Mouse (Mus musculus): ENCODE data around the gene Wasf3.
A peak's percentile ranks its signal among the peaks of the same experiment; 100 is the strongest.

Wasf3 gene

DNA sequence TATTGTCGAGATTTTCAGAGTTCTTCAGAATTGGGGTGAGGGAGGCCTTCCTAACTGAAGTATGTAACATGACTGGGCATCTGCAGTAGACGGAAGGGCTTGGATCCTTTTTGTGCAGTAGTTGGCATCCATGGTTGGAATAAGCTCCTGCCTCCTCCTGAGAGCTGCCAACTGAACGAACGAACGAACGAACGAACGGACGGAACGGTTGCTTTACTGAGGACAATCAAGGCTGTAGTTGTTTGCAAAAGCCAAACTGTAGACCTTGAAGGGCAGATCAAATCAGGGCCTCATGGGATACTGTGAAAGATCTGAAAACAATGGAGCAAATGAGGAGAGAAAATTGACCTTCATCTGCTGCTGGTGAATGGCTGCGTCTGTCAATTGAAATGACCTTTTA, 17.5 kb downstream of the Wasf3 start:
- DNase-seq = no peak

DNA sequence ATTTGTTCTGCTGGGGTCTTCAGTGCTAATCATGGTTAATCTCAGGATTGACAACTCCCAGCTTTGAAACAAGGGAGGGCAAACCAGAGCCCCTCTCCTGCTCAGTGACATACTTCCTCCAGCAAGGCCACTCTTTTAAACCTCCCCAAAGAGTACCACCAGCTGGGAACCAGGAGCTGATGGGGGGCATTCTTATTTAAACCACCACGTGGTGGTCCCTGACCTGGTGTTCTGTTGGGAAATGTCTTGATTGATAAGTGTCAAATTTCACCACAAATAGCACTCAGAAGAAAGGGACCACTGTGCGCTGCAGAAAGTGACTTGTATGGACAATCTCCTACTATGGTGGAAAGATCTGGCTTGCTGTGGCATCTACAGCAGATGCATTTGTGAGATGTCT, 19.1 kb downstream of the Wasf3 start:
- DNase-seq = no peak

DNA sequence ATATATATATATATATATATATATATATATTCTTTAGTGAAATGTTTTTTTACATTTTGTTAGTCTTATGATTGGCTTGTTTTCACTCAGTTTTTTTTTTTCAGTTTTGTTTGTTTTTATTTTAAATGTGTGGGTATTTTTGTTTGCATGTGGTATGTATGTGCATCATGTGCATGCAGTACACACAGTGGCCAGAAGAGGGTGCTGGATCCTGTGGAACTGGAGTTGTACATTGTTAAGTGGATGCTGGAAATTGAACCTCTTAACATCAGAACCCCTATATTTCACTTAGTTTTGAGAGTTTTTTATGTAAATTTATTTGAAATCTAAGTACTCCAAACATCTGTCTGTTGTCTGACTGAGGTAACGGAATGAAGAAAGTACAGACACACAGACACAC, 21.3 kb downstream of the Wasf3 start:
- no peak for DNase-seq

DNA sequence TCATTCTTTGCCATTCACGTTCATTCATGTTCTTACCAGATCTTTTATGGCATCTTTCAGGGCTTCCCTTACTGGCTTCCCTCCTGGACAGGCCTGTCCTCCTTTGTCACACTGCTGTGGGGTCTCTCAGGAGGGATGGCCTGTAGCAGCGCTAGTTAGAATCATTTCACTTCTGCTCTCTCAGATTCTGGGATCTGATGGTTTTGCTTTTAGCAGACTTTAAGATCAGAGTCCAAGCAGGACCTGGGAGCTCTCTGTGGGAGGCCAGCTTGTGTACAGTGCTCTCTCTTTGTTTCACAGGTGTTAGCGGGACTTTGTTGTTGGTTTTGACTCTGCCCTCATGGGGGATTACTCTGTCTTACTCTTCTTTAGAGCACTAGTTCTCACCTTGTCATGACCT, 23.0 kb downstream of the Wasf3 start:
- DNase-seq = no peak

DNA sequence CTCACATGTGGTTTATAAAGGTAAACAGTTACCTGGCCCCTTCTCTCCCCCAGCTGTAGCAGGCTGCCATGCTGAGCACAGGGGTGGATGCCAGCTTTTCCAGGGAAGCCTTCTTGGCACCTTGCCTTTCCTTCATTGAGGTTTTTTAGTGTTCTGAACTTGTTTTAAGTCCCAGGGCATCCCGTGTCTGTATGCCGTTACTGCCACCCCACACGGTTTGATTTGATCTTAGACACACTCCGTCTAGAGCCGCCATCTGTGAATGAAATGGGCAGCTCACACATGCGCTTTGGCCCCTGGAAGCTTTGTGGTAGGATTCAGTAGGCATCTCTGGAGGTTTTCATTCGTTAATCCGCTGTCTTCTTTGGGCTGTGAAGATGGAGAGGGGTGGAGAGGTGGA, 23.8 kb downstream of the Wasf3 start:
- no peak for DNase-seq

DNA sequence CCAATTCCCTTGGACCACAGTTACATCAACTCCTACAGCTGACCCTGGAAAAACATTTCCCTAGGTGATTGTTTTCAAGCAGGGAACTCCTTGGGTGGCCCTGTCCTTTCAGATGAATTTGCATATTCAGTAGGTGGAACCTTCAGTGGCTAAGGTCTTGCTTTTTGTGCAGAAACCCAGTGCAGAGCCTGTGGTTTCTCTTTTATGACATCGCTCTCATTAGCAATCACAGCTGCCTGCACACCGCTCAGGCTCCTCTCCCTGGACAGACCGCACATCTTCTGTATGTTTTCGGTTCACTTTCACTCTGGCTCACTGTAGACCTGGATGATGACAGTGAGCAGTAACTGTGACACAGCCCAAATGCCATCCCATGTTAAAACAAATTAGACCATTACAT, 26.0 kb downstream of the Wasf3 start:
- DNase-seq = no peak

- DNase-seq = no peak
Observed at GRCm38 (mm10) chr5:146412743-146413430, 28.1 kb downstream of the Wasf3 start.

GRCm38 (mm10) chr5:146414611-146415010, 29.8 kb downstream of the Wasf3 start:
- no peak for DNase-seq

DNA sequence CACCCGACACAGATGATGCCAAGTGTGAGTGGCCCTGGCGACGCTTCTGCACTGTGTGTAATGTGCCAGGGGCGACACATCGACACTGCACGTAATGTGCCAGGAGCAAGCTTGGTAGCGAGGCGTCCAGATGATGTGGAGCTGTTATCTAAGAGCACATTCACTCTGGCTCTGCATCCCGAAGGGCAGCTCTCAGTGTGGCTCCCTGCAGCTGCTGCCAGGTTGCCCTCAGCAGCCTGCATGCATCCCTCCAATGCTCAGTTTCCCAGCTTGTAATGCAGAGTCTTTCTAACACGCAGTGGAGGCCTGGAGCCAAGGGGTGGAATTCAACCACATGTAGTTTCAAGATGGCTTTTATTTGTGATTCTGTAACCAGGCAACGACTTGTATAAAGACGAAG, 30.4 kb downstream of the Wasf3 start:
- no peak for DNase-seq

DNA sequence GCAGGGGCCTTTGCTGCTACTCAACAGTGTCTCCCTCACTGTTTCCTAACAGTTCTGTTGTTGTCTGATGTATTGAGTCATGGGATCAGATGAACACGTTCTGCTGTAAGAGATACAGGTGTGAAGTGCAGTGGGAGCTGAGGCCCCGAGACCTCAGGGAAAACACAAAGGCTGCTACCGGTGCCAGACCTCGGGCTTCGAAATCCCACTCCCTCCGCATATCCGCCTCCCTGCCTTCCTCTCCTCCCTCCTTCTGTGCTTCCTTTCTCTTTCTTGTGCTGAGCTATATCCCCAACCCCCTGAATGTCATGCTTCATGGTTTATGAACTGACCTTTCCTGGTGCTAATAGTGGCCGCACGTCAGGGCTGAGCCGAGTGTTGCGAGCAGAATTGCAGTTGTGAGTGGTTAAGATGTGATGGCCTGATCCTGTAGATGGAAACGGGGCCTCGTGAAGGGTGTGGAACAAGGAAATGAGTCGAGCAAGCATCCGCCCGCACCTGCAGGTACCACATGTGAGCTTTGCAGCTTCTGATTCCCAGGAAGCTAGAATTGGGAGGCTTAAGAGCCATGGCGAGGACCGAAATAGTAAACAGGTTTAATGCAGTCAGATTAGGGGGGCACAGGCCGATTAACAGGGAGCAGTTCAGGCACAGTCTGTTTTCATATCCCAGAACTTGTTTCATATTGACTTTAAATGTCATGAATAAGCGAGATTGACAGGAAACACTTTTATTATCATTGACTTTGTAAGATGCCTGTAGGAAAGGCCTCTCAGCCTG, 31.7 kb downstream of the Wasf3 start:
- DNase-seq = no peak

- no peak for DNase-seq
Observed at GRCm38 (mm10) chr5:146418092-146418491, 33.3 kb downstream of the Wasf3 start.

DNA sequence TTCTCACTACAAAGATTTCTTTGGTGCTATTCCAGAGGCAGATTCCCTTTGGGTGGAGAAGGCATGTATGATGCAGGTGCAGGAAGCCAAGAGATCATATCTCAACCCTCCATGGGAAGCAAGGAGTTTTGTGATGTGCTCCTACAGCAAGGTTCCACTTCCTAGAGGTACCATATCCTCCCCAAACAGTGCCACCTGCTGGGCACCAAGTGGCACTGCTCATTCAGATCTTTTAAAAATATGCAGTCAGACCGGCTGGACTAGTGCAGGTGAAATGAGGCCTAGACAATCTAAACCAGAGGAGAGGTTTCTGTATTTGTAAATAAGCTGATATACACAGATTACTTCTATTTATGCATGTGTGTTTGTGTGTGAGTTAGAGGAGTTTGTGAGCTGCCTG, 35.3 kb downstream of the Wasf3 start:
- peak in 1 of 2 experiments; percentile 14 for DNase-seq

DNA sequence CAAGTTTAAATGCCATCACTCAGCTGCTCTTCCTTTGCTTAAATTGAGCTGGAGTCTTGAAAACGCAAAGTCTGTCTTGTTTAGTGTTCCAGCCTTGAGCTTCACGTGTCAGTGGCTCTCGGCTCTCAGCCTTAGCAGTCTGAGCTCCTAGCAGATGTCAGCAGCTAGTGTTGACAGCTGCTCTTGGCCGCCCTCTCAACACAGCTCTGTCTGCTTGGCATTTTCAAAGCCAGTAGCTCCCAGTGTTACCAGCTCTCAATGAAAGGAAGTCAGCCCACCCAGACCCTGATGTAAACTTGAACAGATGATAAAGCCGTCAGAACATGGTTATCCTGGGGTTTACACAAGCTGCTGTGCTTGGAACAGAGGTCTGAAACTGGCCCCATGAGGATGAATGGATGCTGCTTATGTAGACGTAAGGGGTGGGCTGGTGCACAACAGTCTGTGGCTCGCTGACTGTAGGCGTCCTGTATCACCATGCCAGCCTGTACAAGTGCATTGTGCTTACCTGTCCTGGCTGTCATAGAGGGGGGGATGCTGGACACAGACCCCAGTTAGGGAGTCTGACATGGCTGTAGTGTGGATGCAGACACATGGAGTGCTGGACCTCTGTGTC, 40.0 kb downstream of the Wasf3 start:
- no peak for DNase-seq

GRCm38 (mm10) chr5:146425656-146426055, 40.9 kb downstream of the Wasf3 start:
- no peak for DNase-seq

DNA sequence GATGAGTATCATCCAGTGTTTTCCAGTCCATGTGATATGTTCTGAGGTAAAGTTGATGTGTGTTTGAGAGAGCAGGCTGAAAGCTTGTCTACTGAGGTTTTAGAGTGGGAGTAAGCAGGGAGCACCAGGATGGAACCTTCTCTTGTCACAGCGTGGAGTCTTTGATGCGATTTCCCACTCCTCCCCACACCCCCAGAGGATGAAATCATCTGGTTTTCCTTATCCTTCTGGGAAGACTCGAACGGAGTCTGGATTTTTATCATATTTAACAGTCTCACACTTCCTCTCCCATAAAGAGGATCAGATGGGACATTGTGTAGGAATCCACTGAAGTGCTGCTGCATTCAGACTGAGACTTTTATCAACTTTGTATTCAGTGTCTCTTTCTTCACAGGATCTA, 43.3 kb downstream of the Wasf3 start:
- no peak for DNase-seq

- DNase-seq = no peak
Observed at GRCm38 (mm10) chr5:146431821-146432220, 47.0 kb downstream of the Wasf3 start.

DNA sequence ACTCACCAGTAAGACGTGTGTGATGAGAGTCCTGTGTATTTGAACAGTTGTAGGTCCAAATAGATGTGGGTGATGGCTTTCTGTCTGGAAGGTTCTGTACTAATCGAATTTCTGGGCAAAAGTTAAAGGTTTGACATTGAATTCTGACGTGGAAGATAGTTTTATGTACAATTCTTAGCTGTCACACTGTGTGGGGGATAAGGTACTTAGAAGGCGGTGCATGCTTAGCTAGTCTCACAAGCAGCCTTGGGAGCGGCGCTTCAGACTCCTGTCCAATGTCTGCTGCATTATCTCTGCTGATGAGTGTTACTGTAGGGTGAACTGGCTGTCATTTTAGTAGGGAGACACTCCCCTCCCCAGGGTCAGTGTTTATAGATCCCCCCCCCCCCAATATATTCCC, 47.7 kb downstream of the Wasf3 start:
- DNase-seq = no peak

GRCm38 (mm10) chr5:146435316-146435715, 50.5 kb downstream of the Wasf3 start:
- no peak for DNase-seq

GRCm38 (mm10) chr5:146436796-146437195, 52.0 kb downstream of the Wasf3 start:
- DNase-seq = no peak

- DNase-seq = no peak
Observed at GRCm38 (mm10) chr5:146439152-146439781, 54.5 kb downstream of the Wasf3 start.

DNA sequence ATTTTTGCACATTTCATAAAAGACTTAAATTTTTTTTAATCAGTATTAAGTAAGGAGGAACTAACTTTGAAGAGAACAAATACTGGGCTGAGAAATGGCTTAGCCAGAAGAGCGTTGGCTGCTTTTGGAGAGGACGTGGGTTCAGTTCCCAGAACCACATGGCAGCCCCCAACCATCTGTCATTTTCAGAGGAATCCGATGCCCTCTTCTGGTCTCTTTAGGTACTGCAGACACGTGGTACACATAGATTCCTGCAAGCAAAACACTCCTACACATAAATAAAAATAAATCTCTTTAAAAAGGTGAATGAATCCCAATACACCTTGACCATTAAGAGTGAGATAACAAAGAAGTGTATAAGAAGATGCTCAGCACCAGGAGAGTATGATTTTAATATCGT, 55.5 kb downstream of the Wasf3 start:
- no peak for DNase-seq

DNA sequence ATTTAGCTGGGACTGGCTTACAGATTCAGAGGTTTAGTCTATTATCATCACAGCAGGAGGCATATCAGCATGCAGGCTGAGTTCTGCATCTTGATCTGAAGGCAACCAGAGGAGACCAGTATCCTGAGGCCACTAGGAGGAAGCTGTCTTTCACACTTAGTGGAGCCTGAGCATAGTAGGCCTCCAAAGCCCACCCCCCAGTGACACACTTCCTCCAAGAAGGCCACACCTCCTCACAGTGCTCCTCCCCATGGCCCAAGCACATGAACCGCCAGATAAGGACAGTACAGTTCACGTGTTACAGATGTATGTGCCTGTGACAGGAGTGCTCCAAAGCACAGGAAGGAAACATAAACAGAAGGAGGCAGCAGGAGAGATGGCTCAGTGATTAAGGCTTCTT, 58.0 kb downstream of the Wasf3 start:
- no peak for DNase-seq

- no peak for DNase-seq
Observed at GRCm38 (mm10) chr5:146446633-146447032, 61.8 kb downstream of the Wasf3 start.
